Mouse (Mus musculus) frontal cortex, postnatal 25 days (tissue): ENCODE results near the gene Arfrp1.

Experiments
- DNase-seq, 2 experiments: peaks; one replicate each; pipeline ENCODE4 v3.0.0; 2022; ENCODE audit warnings: low spot score in 2 of 2

The Arfrp1 gene

GRCm38 (mm10) chr2:181364860-181365596 is at the start of gene Arfrp1, which contains the start of gene Zgpat:
Arfrp1 (minus strand) TSS chr2:181365404.
Zgpat (plus strand) TSS chr2:181364928.
- peak; percentile 70 to 80 for DNase-seq

GRCm38 (mm10) chr2:181413141-181413540 is 47.9 kb upstream of the Arfrp1 start:
- no peak for DNase-seq

- peak; percentile 43 to 57 for DNase-seq
Measured at GRCm38 (mm10) chr2:181410760-181411473, 45.7 kb upstream of the Arfrp1 start.

- no peak for DNase-seq
Measured at GRCm38 (mm10) chr2:181409643-181410042, 44.4 kb upstream of the Arfrp1 start.

- no peak for DNase-seq
Measured at GRCm38 (mm10) chr2:181403722-181404121, 38.5 kb upstream of the Arfrp1 start.

- DNase-seq: no peak
Measured at GRCm38 (mm10) chr2:181401497-181401896, 36.3 kb upstream of the Arfrp1 start.

GRCm38 (mm10) chr2:181397207-181397761 is 32.1 kb upstream of the Arfrp1 start:
- DNase-seq: no peak

- no peak for DNase-seq
Measured at GRCm38 (mm10) chr2:181394086-181394485, 28.9 kb upstream of the Arfrp1 start.

- DNase-seq: peak; percentile 86
Measured at GRCm38 (mm10) chr2:181392600-181393213, 27.5 kb upstream of the Arfrp1 start.

GRCm38 (mm10) chr2:181391541-181391940 is 26.3 kb upstream of the Arfrp1 start:
- DNase-seq: no peak

GRCm38 (mm10) chr2:181391022-181391421 is 25.8 kb upstream of the Arfrp1 start:
- no peak for DNase-seq

- DNase-seq: no peak
Measured at GRCm38 (mm10) chr2:181390136-181390870, 25.1 kb upstream of the Arfrp1 start.

GRCm38 (mm10) chr2:181386663-181387210 is 21.5 kb upstream of the Arfrp1 start:
- no peak for DNase-seq

- DNase-seq: no peak
Measured at GRCm38 (mm10) chr2:181385885-181386284, 20.7 kb upstream of the Arfrp1 start.

- no peak for DNase-seq
Measured at GRCm38 (mm10) chr2:181384919-181385391, 19.8 kb upstream of the Arfrp1 start.

GRCm38 (mm10) chr2:181384463-181384862 is 19.3 kb upstream of the Arfrp1 start:
- no peak for DNase-seq

GRCm38 (mm10) chr2:181381631-181382306 is 16.6 kb upstream of the Arfrp1 start:
- no peak for DNase-seq

GRCm38 (mm10) chr2:181381107-181381506 is 15.9 kb upstream of the Arfrp1 start:
- no peak for DNase-seq

- DNase-seq: no peak
Measured at GRCm38 (mm10) chr2:181380251-181380650, 15.0 kb upstream of the Arfrp1 start.

- no peak for DNase-seq
Measured at GRCm38 (mm10) chr2:181379778-181380177, 14.6 kb upstream of the Arfrp1 start, which contains the start of gene Lime1. Lime1 (plus strand) TSS chr2:181380078.
